Mouse (Mus musculus): ENCODE measurements around the gene Dab1. TPM values are rescaled to one million over a fixed set of nuclear protein-coding genes. Genes with fewer than 3 reads are reported as not detected.

Gene Dab1
- polyA plus RNA-seq, 1 experiment from 2014 or later = 1.2 TPM

DNA sequence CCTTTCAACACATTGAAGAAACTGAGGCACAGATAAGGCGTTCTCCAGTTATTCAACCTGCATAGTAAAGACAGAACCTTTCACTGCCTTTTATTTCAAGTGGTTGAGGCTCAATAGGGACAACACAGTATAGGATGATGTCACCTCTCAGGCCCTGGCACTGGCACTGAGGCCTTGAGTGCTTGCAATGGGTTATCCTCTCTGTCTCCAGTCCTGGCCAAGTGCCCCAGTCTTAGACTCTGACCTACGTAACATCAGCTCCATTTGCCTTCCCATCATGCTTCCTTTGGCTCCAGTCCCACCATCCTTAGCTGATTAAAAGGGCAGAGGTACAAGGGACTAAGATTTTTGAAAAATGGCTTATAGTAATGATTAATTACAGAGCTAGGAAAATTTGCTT lies 220.4 kb downstream of the Dab1 start:
- no peak overlapping the region for H3K27ac ChIP-seq
- H3K27me3 ChIP-seq = no peaks in the 10 kb centered on the region
- WGBS = 77% methylated on average over 2 of the region's 2 CpGs
- H3K4me1 ChIP-seq (replicated peaks) = no peaks in the 10 kb centered on the region
- H3K4me3 ChIP-seq = no peak overlapping the region
- no peaks in the 10 kb centered on the region for H3K36me3 ChIP-seq
- H3K9me3 ChIP-seq (replicated peaks) = no peaks in the 10 kb centered on the region
- no peak overlapping the region for H3K9ac ChIP-seq
- no peak overlapping the region for H3K4me2 ChIP-seq
- ATAC-seq (replicated peaks; ENCODE audit: insufficient number of reproducible peaks, insufficient read depth, low FRiP score, low read depth) = no peak

GRCm38 (mm10) chr4:103841126-103841525 lies 222.0 kb downstream of the Dab1 start:
- no peaks in the 10 kb centered on the region for H3K9me3 ChIP-seq (replicated peaks)
- H3K36me3 ChIP-seq = no peaks in the 10 kb centered on the region
- H3K27me3 ChIP-seq = no peaks in the 10 kb centered on the region
- no peaks in the 10 kb centered on the region for H3K4me1 ChIP-seq (replicated peaks)
- WGBS = 45% methylated on average over 7 of the region's 7 CpGs
- no peak overlapping the region for H3K27ac ChIP-seq
- no peak overlapping the region for H3K9ac ChIP-seq
- no peak for ATAC-seq (replicated peaks; ENCODE audit: insufficient number of reproducible peaks, insufficient read depth, low FRiP score, low read depth)
- no peak overlapping the region for H3K4me2 ChIP-seq
- no peak overlapping the region for H3K4me3 ChIP-seq

- no peaks in the 10 kb centered on the region for H3K9me3 ChIP-seq (replicated peaks)
Observed at GRCm38 (mm10) chr4:103844635-103845034, 225.5 kb downstream of the Dab1 start.

GRCm38 (mm10) chr4:103857173-103857572 lies 238.0 kb downstream of the Dab1 start:
- Histone ChIP-seq H3K27me3 (no peaks in the 10 kb centered on the region), H3K4me3 (no peak overlapping the region), H3K9ac (no peak overlapping the region), H3K9me3 (replicated peaks) (no peaks in the 10 kb centered on the region), H3K4me1 (replicated peaks) (no peaks in the 10 kb centered on the region), H3K27ac (no peak overlapping the region), H3K4me2 (no peak overlapping the region), H3K36me3 (no peaks in the 10 kb centered on the region)
- WGBS = 6% methylated on average over 1 of the region's 1 CpGs
- ATAC-seq (replicated peaks; ENCODE audit: insufficient number of reproducible peaks, insufficient read depth, low FRiP score, low read depth) = no peak

More at GRCm38 (mm10) chr4:103844635-103845034, 225.5 kb downstream of the Dab1 start:
- Histone ChIP-seq H3K4me3 (no peak overlapping the region), H3K9ac (no peak overlapping the region), H3K27me3 (no peaks in the 10 kb centered on the region), H3K4me2 (no peak overlapping the region), H3K36me3 (no peaks in the 10 kb centered on the region), H3K4me1 (replicated peaks) (no peaks in the 10 kb centered on the region), H3K27ac (no peak overlapping the region)
- 59% methylated on average over 7 of the region's 7 CpGs for WGBS
- no peak for ATAC-seq (replicated peaks; ENCODE audit: insufficient number of reproducible peaks, insufficient read depth, low FRiP score, low read depth)

DNA sequence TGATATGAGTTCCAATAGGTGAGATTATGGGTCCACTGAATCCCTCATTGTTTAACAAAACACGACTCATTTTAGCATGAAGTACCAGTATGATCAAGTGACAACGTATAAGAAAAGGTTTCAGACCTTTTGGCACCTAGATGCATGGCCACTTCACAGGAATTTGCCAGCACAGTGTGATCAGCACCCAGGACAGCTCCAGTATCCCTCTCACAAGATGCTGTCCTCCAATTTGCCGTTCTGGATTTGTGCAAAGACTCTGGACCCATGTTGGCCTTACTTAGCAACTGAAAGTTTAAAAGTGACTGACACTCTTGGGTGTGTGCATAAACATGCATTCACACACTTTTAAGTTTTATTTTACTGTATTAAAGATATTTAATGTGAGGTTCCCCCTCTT lies 256.4 kb downstream of the Dab1 start:
- no peaks in the 10 kb centered on the region for H3K9me3 ChIP-seq (replicated peaks)
- WGBS = 24% methylated on average over 3 of the region's 3 CpGs
- H3K4me3 ChIP-seq = no peak overlapping the region
- no peaks in the 10 kb centered on the region for H3K36me3 ChIP-seq
- no peaks in the 10 kb centered on the region for H3K4me1 ChIP-seq (replicated peaks)
- H3K27me3 ChIP-seq = no peaks in the 10 kb centered on the region
- no peak overlapping the region for H3K27ac ChIP-seq
- no peak overlapping the region for H3K9ac ChIP-seq
- H3K4me2 ChIP-seq = no peak overlapping the region
- no peak for ATAC-seq (replicated peaks; ENCODE audit: insufficient number of reproducible peaks, insufficient read depth, low FRiP score, low read depth)

GRCm38 (mm10) chr4:103878841-103879240 lies 259.7 kb downstream of the Dab1 start:
- WGBS = 80% methylated on average over 4 of the region's 4 CpGs
- Histone ChIP-seq H3K9ac (no peak overlapping the region), H3K27ac (no peak overlapping the region), H3K9me3 (replicated peaks) (no peaks in the 10 kb centered on the region), H3K4me1 (replicated peaks) (no peaks in the 10 kb centered on the region), H3K4me2 (no peak overlapping the region), H3K36me3 (no peaks in the 10 kb centered on the region), H3K4me3 (no peak overlapping the region), H3K27me3 (no peaks in the 10 kb centered on the region)
- ATAC-seq (replicated peaks; ENCODE audit: insufficient number of reproducible peaks, insufficient read depth, low FRiP score, low read depth) = no peak

GRCm38 (mm10) chr4:103881641-103882040 lies 262.5 kb downstream of the Dab1 start:
- Histone ChIP-seq H3K4me1 (replicated peaks) (no peaks in the 10 kb centered on the region), H3K27me3 (no peaks in the 10 kb centered on the region), H3K4me2 (no peak overlapping the region), H3K9me3 (replicated peaks) (no peaks in the 10 kb centered on the region), H3K27ac (no peak overlapping the region), H3K36me3 (no peaks in the 10 kb centered on the region), H3K4me3 (no peak overlapping the region), H3K9ac (no peak overlapping the region)
- no peak for ATAC-seq (replicated peaks; ENCODE audit: insufficient number of reproducible peaks, insufficient read depth, low FRiP score, low read depth)
- 56% methylated on average over 3 of the region's 3 CpGs for WGBS

DNA sequence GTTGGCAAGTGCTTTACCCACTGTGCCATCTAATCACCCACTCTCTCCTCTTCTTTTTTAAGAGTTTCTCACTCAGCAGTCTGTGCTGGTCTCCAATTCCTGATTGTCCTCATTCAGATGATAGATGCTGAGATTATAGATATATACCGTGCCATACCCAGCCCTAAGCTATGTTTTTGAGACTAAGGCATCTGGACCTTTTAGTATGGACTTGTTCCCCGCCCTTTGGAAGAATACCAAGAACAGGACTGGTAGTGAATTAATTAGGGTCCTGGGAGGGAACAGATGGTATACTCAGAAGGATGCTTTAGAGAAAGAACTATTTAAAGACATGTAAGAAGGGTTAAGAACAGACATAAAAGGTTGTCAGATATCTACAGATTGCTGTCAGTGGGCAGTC lies 268.9 kb downstream of the Dab1 start:
- ATAC-seq (replicated peaks; ENCODE audit: insufficient number of reproducible peaks, insufficient read depth, low FRiP score, low read depth) = no peak
- Histone ChIP-seq H3K27ac (no peak overlapping the region), H3K27me3 (no peaks in the 10 kb centered on the region), H3K4me2 (no peak overlapping the region), H3K4me1 (replicated peaks) (no peaks in the 10 kb centered on the region), H3K9ac (no peak overlapping the region), H3K9me3 (replicated peaks) (no peaks in the 10 kb centered on the region), H3K4me3 (no peak overlapping the region), H3K36me3 (no peaks in the 10 kb centered on the region)
- WGBS = 66% methylated on average over 2 of the region's 2 CpGs

- H3K9ac ChIP-seq = no peak overlapping the region
- 93% methylated on average over 3 of the region's 3 CpGs for WGBS
- no peak overlapping the region for H3K4me3 ChIP-seq
- no peak overlapping the region for H3K27ac ChIP-seq
- H3K36me3 ChIP-seq = no peaks in the 10 kb centered on the region
- H3K4me1 ChIP-seq (replicated peaks) = no peaks in the 10 kb centered on the region
- no peak overlapping the region for H3K4me2 ChIP-seq
- ATAC-seq (replicated peaks; ENCODE audit: insufficient number of reproducible peaks, insufficient read depth, low FRiP score, low read depth) = no peak
- no peaks in the 10 kb centered on the region for H3K27me3 ChIP-seq
- no peaks in the 10 kb centered on the region for H3K9me3 ChIP-seq (replicated peaks)
Observed at GRCm38 (mm10) chr4:103889110-103889509, 270.0 kb downstream of the Dab1 start.

DNA sequence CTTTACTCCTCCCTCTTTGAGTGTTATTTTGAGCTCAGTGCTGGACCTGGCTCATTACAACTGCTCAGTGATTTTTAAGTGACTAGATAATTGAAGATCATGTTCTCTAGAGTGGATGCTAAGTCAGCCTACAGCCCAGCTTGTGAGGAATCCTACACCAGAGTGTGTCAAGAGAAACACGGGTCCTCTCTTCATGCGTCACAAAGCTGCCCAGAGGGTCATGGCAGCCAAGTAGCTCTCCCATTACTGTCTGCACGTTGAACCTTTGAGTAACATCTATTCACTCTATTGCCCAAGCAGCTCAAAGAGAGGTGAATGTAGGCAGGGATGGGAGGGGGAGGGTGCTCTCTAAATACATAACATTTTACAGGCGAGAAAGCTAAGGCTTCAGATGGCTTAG lies 277.6 kb downstream of the Dab1 start:
- 67% methylated on average over 4 of the region's 4 CpGs for WGBS
- Histone ChIP-seq H3K4me3 (no peak overlapping the region), H3K27ac (no peak overlapping the region)

GRCm38 (mm10) chr4:103897702-103898101 lies 278.5 kb downstream of the Dab1 start:
- H3K9ac ChIP-seq = no peak overlapping the region
- no peaks in the 10 kb centered on the region for H3K36me3 ChIP-seq
- ATAC-seq (replicated peaks; ENCODE audit: insufficient number of reproducible peaks, insufficient read depth, low FRiP score, low read depth) = no peak
- no peak overlapping the region for H3K4me2 ChIP-seq
- H3K4me3 ChIP-seq = no peak overlapping the region
- no peaks in the 10 kb centered on the region for H3K4me1 ChIP-seq (replicated peaks)
- no peak overlapping the region for H3K27ac ChIP-seq
- H3K9me3 ChIP-seq (replicated peaks) = no peaks in the 10 kb centered on the region
- H3K27me3 ChIP-seq = no peaks in the 10 kb centered on the region
- WGBS = 73% methylated on average over 6 of the region's 6 CpGs

More for the DNA sequence above, 277.6 kb downstream of the Dab1 start:
- H3K27me3 ChIP-seq = no peaks in the 10 kb centered on the region
- no peaks in the 10 kb centered on the region for H3K36me3 ChIP-seq
- H3K4me2 ChIP-seq = no peak overlapping the region
- H3K9me3 ChIP-seq (replicated peaks) = no peaks in the 10 kb centered on the region
- no peak overlapping the region for H3K9ac ChIP-seq
- ATAC-seq (replicated peaks; ENCODE audit: insufficient number of reproducible peaks, insufficient read depth, low FRiP score, low read depth) = no peak
- H3K4me1 ChIP-seq (replicated peaks) = no peaks in the 10 kb centered on the region

GRCm38 (mm10) chr4:103911441-103911840 lies 292.3 kb downstream of the Dab1 start:
- Histone ChIP-seq H3K27ac (no peak overlapping the region), H3K9ac (no peak overlapping the region), H3K27me3 (no peaks in the 10 kb centered on the region), H3K36me3 (no peaks in the 10 kb centered on the region), H3K9me3 (replicated peaks) (no peaks in the 10 kb centered on the region), H3K4me3 (no peak overlapping the region), H3K4me2 (no peak overlapping the region), H3K4me1 (replicated peaks) (no peaks in the 10 kb centered on the region)
- 66% methylated on average over 4 of the region's 4 CpGs for WGBS
- no peak for ATAC-seq (replicated peaks; ENCODE audit: insufficient number of reproducible peaks, insufficient read depth, low FRiP score, low read depth)

Measured in heart, embryonic 15.5 days (tissue).